Comparison of ENCODE assay signal across 22 mouse cellular contexts in the genomic region with DNA sequence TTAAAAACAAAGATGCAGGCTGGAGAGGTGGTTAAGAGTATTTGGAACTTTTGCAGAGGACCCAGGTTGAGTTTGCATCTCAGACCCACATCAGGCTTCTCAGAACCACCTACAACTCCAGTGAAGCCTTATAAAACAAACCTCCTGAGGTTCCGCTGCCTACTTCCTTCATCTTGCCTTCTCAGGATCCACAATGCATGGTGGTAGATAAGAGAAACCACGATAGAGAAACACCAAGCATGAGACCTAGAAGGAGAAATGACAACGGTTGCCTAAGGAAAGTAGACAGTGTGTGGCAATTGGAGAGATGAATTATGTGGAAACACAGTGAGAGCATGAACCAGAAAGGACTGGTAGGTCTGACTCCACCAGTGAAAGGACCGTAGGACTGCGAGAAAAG. TPM values are rescaled to one million over a fixed set of nuclear protein-coding genes. Genes with fewer than 3 reads are reported as not detected.
DNase-seq lines count a peak whose midpoint lies in the region; ATAC-seq lines count a peak whose summit lies in the region.
"Had no signal": no experiment of that assay in that cellular context is flagged by ENCODE, and none has a peak within 500 bp of the region (broad histone marks: within the 10 kb centered on the region; RNA-seq: fewer than 3 reads in every experiment).

No protein-coding gene starts in this region.

- peak; percentile 49 for ATAC-seq in granulocyte monocyte progenitor cell, adult 5-6 weeks (replicated peaks; ENCODE audit: poor library complexity, severe bottlenecking)
- 0 out of 2 replicates have a peak, but pooled peaks have one; percentile 42 for ATAC-seq in megakaryocyte-erythroid progenitor cell, adult 5-6 weeks (replicated peaks; ENCODE audit: low FRiP score, low TSS enrichment, poor library complexity, severe bottlenecking)
- ATAC-seq: activated CD4-positive, CD25-positive, alpha-beta regulatory T cell, adult 4 months; forebrain, embryonic 14.5 days; forebrain, postnatal 0 days; intestine, postnatal 0 days had no signal

- intact Hi-C loops in heart, postnatal 10 days (cut with DNase I) = no loop called here

- DNase-seq in heart, adult 11 months = peak; percentile 36
- DNase-seq in heart, postnatal 10 days = no peak
- no peak for DNase-seq in adrenal gland, postnatal 4 days (ENCODE audit: low spot score in 2 of 2)
- DNase-seq in embryo, embryonic 10 days (ENCODE audit: low spot score) = no peak
- DNase-seq: adrenal gland, adult 8-10 months; adrenal gland, postnatal 25 days; B cell, adult 2 months; cerebellum, adult 11-12 months; cerebellum, adult 8-10 months; cerebellum, postnatal 10 days; cerebellum, postnatal 36 days; forebrain, postnatal 0 days; gastrocnemius, adult 2 months; gastrocnemius, postnatal 14 days; heart, adult 2 months had no signal

RNA-seq across cellular contexts. Expression of a gene that starts 4.5 kb away (rescaled TPM):
- 100 to 1,000 TPM; 124 to 131 TPM for total RNA-seq in heart, postnatal 10 days (2021)
- not detected in 2 replicates for total RNA-seq in granulocyte monocyte progenitor cell, adult 5-6 weeks (2014; fragmentation: Nextera tagmentation)
- total RNA-seq in granulocyte monocyte progenitor cell, adult 5-6 weeks (2017) = not detected in 2 replicates
- total RNA-seq in megakaryocyte-erythroid progenitor cell, adult 5-6 weeks (2014; fragmentation: Nextera tagmentation) = not detected in 2 replicates
- total RNA-seq in megakaryocyte-erythroid progenitor cell, adult 5-6 weeks (2017) = not detected in 2 replicates
- 1 to 10 TPM; 2.9 to 4.5 TPM for total RNA-seq in adrenal gland, postnatal 4 days (2021)
- total RNA-seq: CH12.LX; hematopoietic stem cell, adult 5-6 weeks had no signal

RNA-seq across cellular contexts. Expression of a gene that starts 10.4 kb away (rescaled TPM):
- 1 to 10 TPM; 1.0 to 1.4 TPM for total RNA-seq in heart, postnatal 10 days (2021)
- 1.1 and 1.6 TPM in 2 replicates for total RNA-seq in granulocyte monocyte progenitor cell, adult 5-6 weeks (2014; fragmentation: Nextera tagmentation)
- total RNA-seq in granulocyte monocyte progenitor cell, adult 5-6 weeks (2017) = 0.88 and 1.2 TPM in 2 replicates
- total RNA-seq in megakaryocyte-erythroid progenitor cell, adult 5-6 weeks (2014; fragmentation: Nextera tagmentation) = 1.8 and 2.1 TPM in 2 replicates
- 1.7 and 4.7 TPM in 2 replicates for total RNA-seq in megakaryocyte-erythroid progenitor cell, adult 5-6 weeks (2017)
- total RNA-seq in adrenal gland, postnatal 4 days (2021) = 1 to 10 TPM; 5.7 to 6.3 TPM
- total RNA-seq: CH12.LX had no signal

Comparison
In these comparisons a context has a peak if more than half of its experiments do, and no peak if none do; other contexts are left out.
1. RNA of a gene that starts 4.5 kb away (total RNA-seq): 124 to 131 TPM in heart, postnatal 10 days; 2.9 to 4.5 TPM in adrenal gland, postnatal 4 days, not detected in granulocyte monocyte progenitor cell, adult 5-6 weeks and not detected in megakaryocyte-erythroid progenitor cell, adult 5-6 weeks; every median in the first group is over 10 times any median in the second.